Mouse (Mus musculus): Measurements from ENCODE around the gene Coil. TPM values are rescaled to one million over a fixed set of nuclear protein-coding genes. Genes with fewer than 3 reads are reported as not detected.

Coil gene
- total and polyA plus RNA-seq, 2 experiments: 2.7 TPM

- TF ChIP-seq POLR2A (IDR thresholded peaks at IDR 0.05; ENCODE audit: extremely low read depth, insufficient read depth, low read length) (no peak), CTCF (IDR thresholded peaks at IDR 0.05; ENCODE audit: low read depth, low read length) (no peak)
- DNase-seq (ENCODE audit: extremely low read depth, low read depth, low spot score): peak; percentile 84
- no peaks in the 10 kb centered on the region for H3K27me3 ChIP-seq (ENCODE audit: control insufficient read depth, insufficient read depth, low read length)
- H3K9ac ChIP-seq (ENCODE audit: low read depth, low read length): peak overlapping the region; percentile 74
- H3K4me3 ChIP-seq (ENCODE audit: insufficient read depth, low read depth, low read length): peak overlapping the region; percentile 76
- H3K79me2 ChIP-seq (ENCODE audit: control insufficient read depth, insufficient read depth, low read length): no peaks in the 10 kb centered on the region; the same call in 1 of the 2 replicates
- H3K27ac ChIP-seq (replicated peaks; ENCODE audit: insufficient read depth, low read depth, low read length): peak overlapping the region; percentile 82
- no peaks in the 10 kb centered on the region for H3K4me1 ChIP-seq (ENCODE audit: control insufficient read depth, insufficient read depth, low read length)
- H3K36me3 ChIP-seq (ENCODE audit: control insufficient read depth, insufficient read depth, low read length): peaks cover 4% of the 10 kb centered on the region
- 0% methylated on average over 4 of the region's 4 CpGs for WGBS
Observed at GRCm38 (mm10) chr11:88954803-88955202, 15.2 kb upstream of the Coil start.

- Histone ChIP-seq H3K27me3 (ENCODE audit: control insufficient read depth, insufficient read depth, low read length) (no peaks in the 10 kb centered on the region), H3K4me3 (ENCODE audit: insufficient read depth, low read depth, low read length) (peak within 1 kb of the TSS; percentile 76), H3K4me1 (ENCODE audit: control insufficient read depth, insufficient read depth, low read length) (no peaks in the 10 kb centered on the region), H3K79me2 (ENCODE audit: control insufficient read depth, insufficient read depth, low read length) (no peaks in the 10 kb centered on the region; the same call in 1 of the 2 replicates), H3K27ac (replicated peaks; ENCODE audit: insufficient read depth, low read depth, low read length) (peak within 1 kb of the TSS; percentile 82), H3K9ac (ENCODE audit: low read depth, low read length) (peak within 1 kb of the TSS; percentile 74), H3K36me3 (ENCODE audit: control insufficient read depth, insufficient read depth, low read length) (peaks cover 4% of the 10 kb centered on the region)
- peak; percentile 93 for DNase-seq (ENCODE audit: extremely low read depth, low read depth, low spot score)
- 4% methylated on average over 34 of the region's 34 CpGs for WGBS
- peak; percentile 72; the same call in 1 of the 2 replicates for TF ChIP-seq POLR2A (IDR thresholded peaks at IDR 0.05; ENCODE audit: extremely low read depth, insufficient read depth, low read length)
- peak; percentile 81 for TF ChIP-seq CTCF (IDR thresholded peaks at IDR 0.05; ENCODE audit: low read depth, low read length)
Observed at GRCm38 (mm10) chr11:88955217-88955969, 14.7 kb upstream of the Coil start, which contains the start of gene Scpep1. Gene Scpep1 (minus strand): TSS chr11:88955465.

- no peak for DNase-seq (ENCODE audit: extremely low read depth, low read depth, low spot score)
- Histone ChIP-seq H3K27me3 (ENCODE audit: control insufficient read depth, insufficient read depth, low read length) (no peaks in the 10 kb centered on the region), H3K79me2 (ENCODE audit: control insufficient read depth, insufficient read depth, low read length) (no peaks in the 10 kb centered on the region), H3K9ac (ENCODE audit: low read depth, low read length) (no peak overlapping the region), H3K4me1 (ENCODE audit: control insufficient read depth, insufficient read depth, low read length) (no peaks in the 10 kb centered on the region), H3K36me3 (ENCODE audit: control insufficient read depth, insufficient read depth, low read length) (no peaks in the 10 kb centered on the region), H3K27ac (replicated peaks; ENCODE audit: insufficient read depth, low read depth, low read length) (no peak overlapping the region), H3K4me3 (ENCODE audit: insufficient read depth, low read depth, low read length) (no peak overlapping the region)
- TF ChIP-seq CTCF (IDR thresholded peaks at IDR 0.05; ENCODE audit: low read depth, low read length) (no peak), POLR2A (IDR thresholded peaks at IDR 0.05; ENCODE audit: extremely low read depth, insufficient read depth, low read length) (no peak)
- 82% methylated on average over 3 of the region's 3 CpGs for WGBS
Observed at GRCm38 (mm10) chr11:88958851-88959250, 11.2 kb upstream of the Coil start.

- Histone ChIP-seq H3K36me3 (ENCODE audit: control insufficient read depth, insufficient read depth, low read length) (no peaks in the 10 kb centered on the region), H3K4me3 (ENCODE audit: insufficient read depth, low read depth, low read length) (no peak within 1 kb of the TSS), H3K4me1 (ENCODE audit: control insufficient read depth, insufficient read depth, low read length) (no peaks in the 10 kb centered on the region), H3K9ac (ENCODE audit: low read depth, low read length) (no peak within 1 kb of the TSS), H3K27me3 (ENCODE audit: control insufficient read depth, insufficient read depth, low read length) (no peaks in the 10 kb centered on the region), H3K79me2 (ENCODE audit: control insufficient read depth, insufficient read depth, low read length) (no peaks in the 10 kb centered on the region), H3K27ac (replicated peaks; ENCODE audit: insufficient read depth, low read depth, low read length) (no peak within 1 kb of the TSS)
- WGBS: 72% methylated on average over 3 of the region's 3 CpGs
- TF ChIP-seq POLR2A (IDR thresholded peaks at IDR 0.05; ENCODE audit: extremely low read depth, insufficient read depth, low read length) (no peak), CTCF (IDR thresholded peaks at IDR 0.05; ENCODE audit: low read depth, low read length) (no peak)
- no peak for DNase-seq (ENCODE audit: extremely low read depth, low read depth, low spot score)
Observed at GRCm38 (mm10) chr11:88966881-88967361, 3.1 kb upstream of the Coil start, which contains the start of gene Elobl. Gene Elobl (minus strand): TSS chr11:88966931.

GRCm38 (mm10) chr11:88973776-88974701, 4.0 kb downstream of the Coil start:
- Histone ChIP-seq H3K79me2 (ENCODE audit: control insufficient read depth, insufficient read depth, low read length) (peaks cover 3% of the 10 kb centered on the region; the same call in 1 of the 2 replicates), H3K4me1 (ENCODE audit: control insufficient read depth, insufficient read depth, low read length) (peaks cover 5% of the 10 kb centered on the region), H3K9ac (ENCODE audit: low read depth, low read length) (peak overlapping the region; percentile 56), H3K36me3 (ENCODE audit: control insufficient read depth, insufficient read depth, low read length) (no peaks in the 10 kb centered on the region), H3K4me3 (ENCODE audit: insufficient read depth, low read depth, low read length) (peak overlapping the region; percentile 62), H3K27me3 (ENCODE audit: control insufficient read depth, insufficient read depth, low read length) (no peaks in the 10 kb centered on the region), H3K27ac (replicated peaks; ENCODE audit: insufficient read depth, low read depth, low read length) (peak overlapping the region; percentile 7; the same call in 1 of the 2 replicates)
- DNase-seq (ENCODE audit: extremely low read depth, low read depth, low spot score): peak; percentile 77
- TF ChIP-seq CTCF (IDR thresholded peaks at IDR 0.05; ENCODE audit: low read depth, low read length) (peak; percentile 88), POLR2A (IDR thresholded peaks at IDR 0.05; ENCODE audit: extremely low read depth, insufficient read depth, low read length) (no peak)
- 2% methylated on average over 60 of the region's 62 CpGs for WGBS
